Mouse (Mus musculus) testis, postnatal 10 days (tissue): ENCODE measurements at regions not wholly inside any gene's neighbourhood (a gene's known extent, or its start where the extent isn't known, plus 50 kb on each side); places are given as distances from the start of the nearest gene placed in this dataset.

Experiments
- DNase-seq: peaks from one replicate; pipeline ENCODE4 v3.0.0; 2021; ENCODE audit warnings: low spot score

DNA sequence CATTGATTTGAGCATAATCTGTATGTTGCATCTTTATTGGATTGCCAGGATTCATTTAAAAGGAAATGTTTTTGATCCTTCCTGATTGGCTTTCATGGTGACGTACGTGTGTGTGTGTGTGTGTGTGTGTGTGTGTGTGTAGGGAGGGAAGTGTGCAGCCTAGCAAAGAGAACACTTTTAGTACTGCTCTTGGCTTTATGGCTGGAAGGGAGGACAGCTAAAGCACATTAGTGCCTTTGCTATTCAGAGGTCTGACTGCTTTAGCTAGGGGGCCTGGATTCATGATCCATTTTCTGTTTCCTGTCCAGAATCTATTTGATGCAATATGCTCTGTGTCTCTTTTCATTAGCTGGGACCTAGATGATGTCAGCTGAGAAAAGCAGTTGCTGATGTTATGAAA is 155.6 kb upstream of the Itga1 start:
- DNase-seq: no peak

DNA sequence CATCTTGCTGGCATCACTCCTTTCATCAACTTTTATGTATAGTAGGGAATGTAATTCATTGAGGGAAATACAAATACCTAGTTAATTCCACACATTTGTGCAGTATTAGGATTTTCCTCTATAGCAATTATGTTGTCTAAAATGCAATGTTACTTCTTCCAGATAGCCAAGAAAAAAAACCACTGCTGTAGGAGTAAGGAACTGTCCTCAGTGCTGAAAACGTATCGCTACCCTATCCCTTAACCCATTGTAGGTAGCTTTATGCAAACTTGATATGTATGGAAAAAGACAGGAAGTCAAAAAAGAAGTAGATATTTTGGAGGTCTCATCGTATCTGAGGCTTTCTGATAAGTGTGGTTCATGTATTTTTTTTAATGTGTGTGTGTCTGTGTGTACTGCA is 150.8 kb upstream of the Itga1 start:
- no peak for DNase-seq

DNA sequence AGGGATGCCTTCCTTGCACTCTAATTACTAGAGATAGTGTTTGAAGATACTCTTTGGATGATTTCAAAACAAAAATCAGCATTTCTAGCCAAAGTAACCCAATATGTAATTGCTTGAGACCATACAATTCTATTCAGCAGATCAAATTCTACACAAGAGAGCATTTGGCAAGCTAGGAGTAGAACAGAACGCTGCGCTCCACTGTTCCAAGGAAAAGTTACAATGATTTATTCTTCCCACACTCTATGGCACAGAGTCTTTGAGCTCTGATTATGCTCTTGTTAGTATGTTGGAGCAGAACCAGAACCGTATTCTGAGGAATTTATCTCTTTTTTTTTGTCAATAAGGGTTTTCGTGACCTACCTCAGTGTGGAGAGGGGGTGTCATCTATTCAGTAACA is 130.2 kb upstream of the Itga1 start:
- no peak for DNase-seq

DNA sequence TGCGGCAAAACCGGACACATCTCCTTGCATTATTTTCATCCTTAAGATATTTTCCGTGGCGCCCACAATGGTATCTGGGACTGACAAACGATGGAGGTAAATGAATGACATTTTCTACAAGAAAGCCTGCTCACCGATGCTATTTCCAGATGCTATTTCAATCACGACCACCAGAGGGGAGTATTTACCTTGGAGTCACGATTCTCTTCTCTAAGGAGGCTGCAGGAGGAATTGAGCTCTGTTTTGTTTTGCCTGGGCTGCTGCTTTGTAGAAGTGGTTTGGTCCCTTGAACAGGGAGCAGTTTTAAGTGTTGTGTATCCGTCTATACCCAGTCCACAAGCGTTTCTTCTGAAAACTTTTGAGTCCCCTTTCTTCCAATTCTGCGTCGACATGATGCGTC is 128.7 kb upstream of the Itga1 start:
- peak; percentile 43 for DNase-seq

DNA sequence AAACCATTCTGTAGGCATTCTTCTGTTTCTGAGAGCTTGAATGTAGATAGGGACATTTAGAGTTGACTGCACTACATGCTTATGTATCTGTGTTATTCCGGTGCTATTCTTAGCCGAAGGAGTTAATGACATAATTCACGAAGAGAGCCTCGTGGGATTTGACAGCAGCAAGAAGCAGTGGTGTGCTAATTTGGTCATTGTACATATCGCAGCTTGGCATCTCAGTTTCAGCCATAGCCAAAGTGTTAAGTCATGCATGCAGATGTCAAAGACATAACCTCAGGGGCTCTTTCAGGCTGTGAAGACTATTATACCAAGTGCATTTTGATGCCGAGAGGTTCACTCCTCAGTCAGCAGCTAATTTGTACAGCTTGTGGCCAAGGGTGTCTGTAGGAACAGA is 125.1 kb upstream of the Itga1 start:
- DNase-seq: no peak

DNA sequence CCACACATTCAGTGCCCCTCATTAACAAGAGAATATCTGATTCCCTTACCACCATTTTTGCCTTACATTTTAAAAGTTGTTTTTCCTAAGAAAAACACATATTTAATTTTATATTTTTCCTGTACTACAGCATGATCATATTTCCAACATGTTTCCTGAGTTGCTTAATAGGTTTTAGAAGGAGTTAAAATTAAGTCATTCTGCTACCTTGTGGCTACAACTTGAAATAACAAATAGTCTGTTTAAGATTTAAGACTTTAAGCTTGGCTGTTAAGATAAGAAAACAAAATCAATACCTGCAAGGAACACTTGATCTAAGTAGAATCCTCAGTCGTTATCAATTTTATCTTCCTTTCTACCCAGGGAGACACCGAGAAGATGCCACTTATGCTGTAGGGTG is 117.9 kb upstream of the Itga1 start:
- no peak for DNase-seq

DNA sequence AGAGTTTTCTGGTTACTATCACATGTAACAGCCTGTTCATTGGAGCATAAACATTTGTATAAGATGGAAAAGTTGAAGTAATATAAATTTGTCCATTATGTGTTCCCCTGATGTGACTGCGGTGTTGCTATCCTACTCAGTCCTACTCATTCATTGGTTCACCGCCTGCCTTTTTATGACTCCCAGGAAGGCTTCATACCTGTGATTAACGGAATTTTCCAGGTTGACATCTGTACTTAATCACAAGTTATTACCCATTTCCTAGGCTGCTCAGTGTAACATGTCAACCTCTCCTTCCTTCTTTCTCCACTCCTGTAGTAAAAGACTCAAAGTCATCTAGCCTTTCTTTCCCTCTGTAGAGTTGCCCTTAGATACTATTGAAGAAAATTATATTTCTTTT is 109.5 kb upstream of the Itga1 start:
- no peak for DNase-seq

DNA sequence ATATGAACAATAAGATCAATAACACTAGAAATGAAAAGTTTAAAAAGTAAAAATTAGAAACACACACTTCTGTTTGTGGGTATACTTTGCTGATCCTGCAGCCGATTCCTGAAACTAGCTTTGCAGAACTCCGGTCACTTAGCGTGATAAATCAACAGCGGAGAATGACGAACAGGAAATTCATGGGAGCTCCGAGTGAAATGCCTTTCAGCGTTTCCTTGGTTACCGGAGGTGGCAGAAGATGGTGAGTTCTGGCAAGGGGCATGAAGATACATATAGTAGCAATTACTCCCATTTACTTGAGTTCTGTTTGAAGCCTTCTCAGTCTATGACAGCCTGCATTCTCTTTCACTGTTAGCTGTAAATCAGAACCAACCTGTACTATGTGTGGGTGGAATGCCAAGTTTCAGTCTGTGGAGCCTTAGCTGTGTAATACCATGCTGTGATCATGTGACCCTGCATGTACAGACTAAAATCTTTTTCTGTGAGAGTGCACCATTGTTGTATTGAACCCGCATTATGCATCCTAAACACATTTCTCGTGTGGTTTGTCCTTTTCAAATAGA is 109.0 kb upstream of the Itga1 start:
- no peak for DNase-seq

DNA sequence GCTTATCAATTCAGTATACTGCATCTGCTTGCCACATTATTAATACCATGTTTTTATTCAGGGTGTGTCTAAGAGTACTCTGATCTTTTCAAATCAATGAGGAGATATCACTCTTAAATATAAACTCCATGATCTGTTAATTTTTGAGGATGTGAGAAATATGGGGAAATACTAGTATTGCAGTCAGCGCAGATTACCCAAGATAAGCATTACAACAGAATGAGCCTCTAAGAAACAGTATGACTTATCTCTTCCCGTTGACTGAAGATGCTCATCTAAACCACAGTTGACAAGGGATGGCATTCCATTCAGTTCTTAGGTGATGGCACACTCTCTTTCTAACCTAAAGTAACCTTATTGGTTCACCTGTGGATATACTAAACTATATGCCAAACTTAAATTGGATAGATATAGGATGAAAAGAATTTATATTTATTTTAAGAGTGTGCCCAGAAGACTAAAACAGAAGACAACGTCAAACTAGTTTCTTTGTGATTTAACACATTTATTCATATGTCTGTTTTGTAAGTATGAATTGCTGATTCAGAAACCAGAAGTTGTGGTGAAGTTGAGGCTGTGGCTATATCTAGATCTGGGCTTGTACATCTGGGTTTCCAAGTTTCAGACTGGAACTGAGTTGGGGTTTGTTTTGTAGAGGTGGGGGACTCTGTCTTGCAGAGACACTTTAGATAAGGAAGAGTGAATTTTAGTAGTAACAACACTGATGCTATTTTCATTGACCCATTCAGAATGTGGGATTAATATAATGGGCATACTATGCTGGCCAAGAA is 107.8 kb upstream of the Itga1 start:
- no peak for DNase-seq

DNA sequence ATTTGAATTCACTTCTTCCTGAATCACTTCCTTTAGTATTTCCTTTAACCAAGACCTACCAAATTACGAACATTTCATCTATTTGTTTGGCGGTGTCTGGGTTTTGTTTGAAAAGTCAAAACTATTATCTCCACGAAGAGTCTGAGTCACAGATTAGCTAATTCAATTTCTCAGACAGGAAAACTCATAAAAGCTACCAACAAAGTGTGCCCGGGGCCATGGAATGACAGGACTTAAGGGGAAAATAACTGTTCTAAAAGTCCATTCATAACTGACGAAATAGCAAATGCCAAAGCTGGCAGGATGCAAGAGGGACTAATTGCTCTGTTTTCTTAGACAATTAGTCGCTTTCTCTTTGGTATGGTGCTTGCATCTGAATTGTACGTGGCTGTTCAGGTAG is 105.0 kb upstream of the Itga1 start:
- no peak for DNase-seq

DNA sequence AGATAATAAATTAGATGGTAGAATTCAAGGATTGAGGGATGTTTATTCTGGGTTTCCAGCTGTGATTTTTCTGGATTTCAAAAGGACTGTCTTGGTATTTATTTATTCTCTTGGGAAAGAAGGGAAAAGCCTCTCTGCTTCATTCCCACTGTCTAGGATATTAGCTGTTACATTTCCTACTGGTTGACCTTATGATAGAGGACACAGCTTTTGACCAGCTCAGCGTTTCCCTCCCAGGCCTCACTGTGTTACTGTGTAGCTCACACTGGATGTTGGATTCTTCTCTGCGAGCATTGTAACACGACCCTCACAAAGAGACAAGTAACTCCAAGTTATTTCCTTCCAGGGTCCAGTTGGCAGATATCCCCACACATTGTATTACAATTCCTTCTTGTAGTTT is 97.4 kb upstream of the Itga1 start:
- DNase-seq: no peak

DNA sequence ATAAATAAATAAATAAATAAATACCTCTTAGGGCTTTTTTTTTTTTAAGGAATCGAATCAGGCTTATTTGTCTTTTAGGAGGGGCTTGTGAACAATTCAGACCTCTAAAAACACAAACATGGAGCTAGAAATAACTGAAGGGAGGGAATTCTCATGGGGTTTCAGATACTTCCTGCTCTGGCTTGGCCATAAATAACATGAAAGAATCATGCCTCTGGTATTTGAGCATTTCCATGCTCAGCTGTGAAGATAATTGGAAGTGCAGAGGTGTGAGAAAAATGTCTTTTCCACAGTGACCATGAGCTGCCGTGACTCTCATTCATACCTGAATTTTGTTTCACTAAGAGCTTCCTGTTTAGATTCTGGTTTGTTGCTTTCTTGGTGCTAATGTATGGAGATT is 86.3 kb upstream of the Itga1 start:
- DNase-seq: no peak

DNA sequence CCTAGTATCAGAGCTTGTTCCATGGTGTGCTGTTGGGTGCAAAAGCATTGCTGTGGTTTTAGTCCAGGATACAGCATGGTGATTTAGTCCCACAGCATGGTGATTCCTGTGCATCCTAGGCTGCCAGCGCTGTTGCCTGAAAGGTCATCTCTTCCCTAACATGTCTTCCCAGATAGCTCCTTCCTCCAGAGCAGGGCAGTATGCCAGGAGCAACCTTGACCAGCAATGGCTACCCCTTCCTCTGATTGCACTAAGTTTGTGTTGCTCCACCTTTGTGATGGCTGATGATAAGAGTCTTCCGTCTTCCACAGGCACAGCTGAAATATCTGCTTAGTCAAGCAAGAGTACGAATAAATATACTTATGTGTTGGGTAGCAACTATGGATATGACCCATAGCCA is 85.6 kb upstream of the Itga1 start:
- DNase-seq: no peak

DNA sequence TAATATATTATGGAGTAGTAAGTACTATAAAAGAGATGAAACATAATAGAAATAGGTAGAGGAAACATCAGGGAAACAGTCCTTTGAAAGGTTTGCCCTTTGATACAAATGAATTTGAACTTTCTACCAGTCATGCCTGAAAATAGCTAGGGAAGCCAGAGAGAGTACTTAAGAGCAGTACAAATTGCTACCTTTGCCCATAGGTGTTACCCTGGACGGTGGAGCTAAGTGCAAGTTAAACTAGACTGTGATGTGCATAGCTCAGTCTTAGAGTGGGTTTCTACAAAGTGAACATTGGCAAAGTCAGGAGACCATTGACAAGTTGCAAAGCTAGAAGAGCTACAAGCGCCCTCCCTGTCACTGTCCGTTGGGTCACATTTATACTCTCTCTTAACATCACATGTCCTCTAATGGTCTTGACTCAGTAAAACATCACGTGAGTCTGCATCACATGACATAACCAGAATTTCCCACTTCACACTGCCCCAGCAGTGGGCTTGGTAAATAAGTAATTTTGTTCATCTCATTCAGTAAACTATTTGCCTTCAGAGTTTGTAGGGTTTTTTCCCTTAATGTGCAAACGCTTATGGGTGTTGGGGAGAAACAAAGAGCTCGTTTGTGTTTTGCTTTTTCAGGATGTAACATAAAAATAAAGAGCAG is 80.6 kb upstream of the Itga1 start:
- DNase-seq: no peak

DNA sequence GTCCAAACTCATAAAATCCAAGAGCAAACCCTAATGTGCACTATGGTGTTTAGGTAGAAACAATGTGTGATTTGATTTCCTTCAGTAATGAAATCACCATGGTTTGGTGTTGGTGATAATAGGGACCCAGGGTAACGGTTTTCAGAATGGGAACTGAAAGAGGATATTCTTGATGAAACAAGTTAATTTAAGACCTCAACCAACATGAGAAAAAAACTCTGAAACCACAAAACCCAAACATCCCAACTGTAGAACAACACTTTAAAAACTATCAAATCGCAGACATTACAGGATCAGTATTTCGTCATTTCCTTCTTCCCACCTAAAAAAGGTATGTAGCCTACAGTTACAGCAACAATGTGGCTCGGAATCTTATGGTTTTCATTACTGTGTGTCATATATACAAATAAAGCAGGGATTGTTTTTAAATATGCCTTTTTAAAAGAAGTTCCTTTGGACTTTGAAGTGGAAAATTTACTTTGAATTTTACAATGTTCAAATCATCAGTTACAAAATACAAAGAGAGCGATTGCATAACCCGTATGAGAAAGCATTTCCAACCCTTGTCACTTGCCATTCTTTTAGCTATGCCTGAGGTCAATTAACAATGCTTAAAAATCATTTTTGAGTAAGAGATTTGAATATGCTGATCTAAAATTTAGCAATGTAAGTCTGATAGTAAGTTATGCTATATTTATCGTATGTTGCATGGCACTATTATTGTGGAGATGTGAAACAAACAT is 76.6 kb upstream of the Itga1 start:
- no peak for DNase-seq

DNA sequence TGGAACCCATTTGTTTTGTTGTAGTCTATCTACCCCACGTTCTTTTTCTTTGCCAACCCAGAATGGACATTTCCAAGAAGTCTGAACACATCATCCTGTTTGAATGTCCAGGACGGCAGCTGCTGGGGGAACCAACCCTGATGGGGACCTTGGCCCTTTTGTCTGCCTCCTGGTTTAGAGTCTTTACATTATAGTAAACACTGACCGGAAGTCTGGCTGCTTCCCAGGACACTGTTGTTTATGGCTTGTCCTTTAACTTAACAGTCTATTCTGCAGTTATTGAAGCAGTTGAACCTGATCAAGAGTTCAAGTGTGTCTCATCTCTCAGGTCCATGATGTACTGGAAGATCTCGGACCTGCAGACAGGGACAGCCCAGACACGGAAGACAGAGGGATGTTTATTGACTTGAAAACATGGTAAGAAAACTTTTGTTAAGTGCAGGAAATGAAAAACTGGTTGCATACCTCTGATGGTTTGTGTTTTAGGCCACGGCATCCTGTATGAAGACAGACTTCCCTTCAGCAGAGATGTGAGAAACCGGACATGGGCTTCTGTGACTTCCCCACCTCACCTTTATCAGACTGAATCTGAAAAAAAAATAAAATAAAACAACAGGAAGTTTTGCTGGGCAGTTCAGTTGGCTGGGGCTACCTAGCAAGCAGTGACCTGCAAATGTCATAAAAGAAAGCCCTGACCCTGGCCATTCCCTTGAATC is 69.7 kb upstream of the Itga1 start:
- no peak for DNase-seq

DNA sequence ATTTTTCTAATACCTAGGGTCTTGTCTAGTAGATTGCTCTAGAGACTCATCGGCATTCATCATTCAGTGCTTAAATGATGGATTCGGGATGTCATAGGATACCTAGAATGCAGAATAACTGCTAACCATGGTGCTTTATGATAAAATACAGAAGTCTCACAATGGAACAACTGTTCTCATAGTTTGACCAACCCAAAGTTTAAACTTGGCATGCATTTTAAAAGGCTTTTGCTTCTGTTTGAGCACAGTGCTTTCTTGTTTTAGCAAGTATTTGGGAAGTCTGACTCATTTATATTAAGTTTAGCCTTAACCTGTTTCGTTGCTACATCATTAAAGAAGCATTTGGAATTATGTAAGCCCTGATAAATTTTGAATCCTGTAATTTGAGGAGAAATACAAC is 64.2 kb upstream of the Itga1 start:
- no peak for DNase-seq

DNA sequence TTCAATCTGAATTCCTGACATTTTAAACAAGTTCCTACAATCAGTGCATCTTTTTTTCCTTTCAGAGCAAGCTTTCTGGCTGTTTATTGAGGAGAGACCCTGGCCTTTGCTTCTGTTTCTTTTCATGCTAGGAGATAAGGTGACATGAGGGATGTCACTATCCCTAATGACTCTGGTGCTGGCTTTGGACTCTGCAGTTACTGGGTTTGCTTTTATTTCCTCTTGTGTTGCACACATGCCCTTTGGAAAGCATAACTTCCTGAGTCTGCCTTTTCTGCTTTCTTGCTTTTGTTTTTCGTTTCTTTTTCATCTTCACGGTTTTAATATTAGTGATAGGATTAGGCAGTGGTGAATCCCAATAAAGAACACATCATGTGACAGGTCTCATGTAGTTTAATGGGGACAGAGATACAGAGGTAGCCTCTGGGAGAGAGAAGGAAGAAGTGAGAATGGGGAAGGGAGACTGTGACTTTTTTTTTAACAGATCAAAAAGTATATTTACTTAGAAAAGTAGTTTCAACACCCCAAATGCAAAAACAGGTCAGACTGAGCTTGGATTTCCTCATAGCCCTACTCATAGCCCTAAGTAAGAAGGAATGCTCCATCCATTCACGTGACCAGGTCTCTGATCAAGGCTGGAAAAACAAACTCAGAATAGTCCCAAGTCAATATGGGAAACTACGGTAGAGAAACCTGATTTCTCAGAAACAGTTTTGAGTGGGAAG is 61.1 kb upstream of the Itga1 start:
- DNase-seq: no peak

DNA sequence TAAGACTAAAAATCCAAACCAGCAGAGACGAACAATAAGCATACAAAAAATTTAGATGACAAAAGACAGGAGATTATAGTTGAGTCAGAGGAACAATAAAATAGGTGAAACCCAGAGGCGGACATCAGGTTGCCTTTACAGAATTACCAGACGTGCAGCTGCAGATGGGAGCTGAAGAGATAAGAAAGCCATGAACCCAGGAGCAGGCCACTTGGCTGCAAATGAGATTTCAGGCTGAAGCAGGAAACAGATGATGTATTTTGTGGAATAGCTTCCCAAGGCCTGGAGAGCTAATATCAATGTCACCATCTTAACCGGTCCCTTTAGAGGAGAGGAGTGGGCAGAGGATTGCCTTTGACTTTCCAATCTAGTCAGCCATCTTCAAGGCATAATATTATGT is 57.6 kb upstream of the Itga1 start:
- DNase-seq: no peak
